In the genomic region with DNA sequence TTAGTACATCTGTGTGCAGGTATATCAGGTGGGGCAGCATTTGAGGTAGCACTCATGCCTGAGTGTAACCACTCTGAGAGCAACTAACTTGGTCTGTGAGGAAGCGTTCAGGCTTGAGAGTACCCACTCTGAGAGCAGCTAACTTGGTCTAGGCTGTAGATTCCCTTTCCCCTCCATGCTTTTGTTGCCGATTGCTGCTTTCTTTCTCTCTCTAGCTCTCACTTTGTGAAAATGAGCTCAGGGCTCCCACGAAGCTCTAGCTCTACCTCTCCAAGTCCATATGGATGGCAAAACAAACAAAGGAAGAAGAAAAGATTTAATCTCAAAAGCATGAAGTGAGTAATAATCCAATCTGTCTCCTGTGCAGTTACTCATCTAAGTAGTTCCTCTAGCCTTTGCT, we compare ENCODE assay signal across 9 mouse cellular contexts.
DNase-seq lines count a peak whose midpoint lies in the region; ATAC-seq and TF ChIP-seq lines count a peak whose summit lies in the region.
"Had no signal": no experiment of that assay in that cellular context is flagged by ENCODE, and none has a peak within 500 bp of the region (broad histone marks: within the 10 kb centered on the region; RNA-seq: fewer than 3 reads in every experiment).

No protein-coding gene starts in this region.

- no peaks in the 10 kb centered on the region for H3K9me3 ChIP-seq in lung, embryonic 14.5 days (ENCODE audit: low read depth, low read length)
- H3K9me3 ChIP-seq in forebrain, embryonic 10.5 days: no peaks in the 10 kb centered on the region
- H3K9me3 ChIP-seq: midbrain, embryonic 12.5 days had no signal

- H3K4me2 ChIP-seq in lung, embryonic 14.5 days: 0 out of 2 replicates have a peak overlapping the region, but pooled peaks have one; percentile 3
- H3K4me2 ChIP-seq: midbrain, embryonic 12.5 days had no signal

- no peak for TF ChIP-seq EP300 in heart, adult 2 months (IDR thresholded peaks at IDR 0.05; ENCODE audit: insufficient read depth, low read depth, low read length)

- intact Hi-C loops in heart, adult 2 months (cut with DNase I): no loop called here

- DNase-seq in heart, adult 2 months: no peak
- DNase-seq in heart, adult 8-10 months (ENCODE audit: low spot score): no peak
- DNase-seq in lung, embryonic 14.5 days: no peak
- DNase-seq in lung, adult 2 months: no peak
- DNase-seq in forebrain, embryonic 10.5 days (ENCODE audit: extremely low spot score, low spot score): no peak
- DNase-seq in cerebellum, adult 18-20 months: no peak
- no peak for DNase-seq in cerebellum, postnatal 25 days

- no peaks in the 10 kb centered on the region for H3K27me3 ChIP-seq in heart, adult 2 months (ENCODE audit: control insufficient read depth, insufficient read depth, low read length)
- H3K27me3 ChIP-seq in lung, embryonic 14.5 days (ENCODE audit: insufficient read depth, low read length): no peaks in the 10 kb centered on the region
- no peaks in the 10 kb centered on the region for H3K27me3 ChIP-seq in forebrain, embryonic 10.5 days (ENCODE audit: poor library complexity, severe bottlenecking)
- H3K27me3 ChIP-seq: midbrain, embryonic 12.5 days had no signal

- H3K27ac ChIP-seq in heart, adult 2 months: peak overlapping the region; percentile 24; the same call in 1 of the 2 replicates
- H3K27ac ChIP-seq in lung, embryonic 14.5 days (ENCODE audit: low read depth): no peak overlapping the region
- no peak overlapping the region for H3K27ac ChIP-seq in forebrain, embryonic 10.5 days
- no peak overlapping the region for H3K27ac ChIP-seq in macrophage
- H3K27ac ChIP-seq: midbrain, embryonic 12.5 days had no signal

- WGBS in heart, adult 2 months: 55% methylated on average over 3 of the region's 3 CpGs
- WGBS in lung, embryonic 14.5 days: 49% methylated on average over 3 of the region's 3 CpGs
- WGBS in lung, adult 2 months: 33% methylated on average over 3 of the region's 3 CpGs
- WGBS in forebrain, embryonic 10.5 days: 44% methylated on average over 3 of the region's 3 CpGs
- 48% methylated on average over 3 of the region's 3 CpGs for WGBS in macrophage (ENCODE audit: missing documents)

- peaks cover 15% of the 10 kb centered on the region for H3K36me3 ChIP-seq in heart, adult 2 months (ENCODE audit: control insufficient read depth, insufficient read depth, low read length)
- no peaks in the 10 kb centered on the region for H3K36me3 ChIP-seq in lung, embryonic 14.5 days (ENCODE audit: insufficient read depth)
- no peaks in the 10 kb centered on the region for H3K36me3 ChIP-seq in forebrain, embryonic 10.5 days (replicated peaks)
- H3K36me3 ChIP-seq in macrophage (ENCODE audit: inconsistent target): no peaks in the 10 kb centered on the region
- H3K36me3 ChIP-seq: midbrain, embryonic 12.5 days had no signal

- TF ChIP-seq CTCF in heart, adult 2 months (IDR thresholded peaks at IDR 0.05): no peak
- TF ChIP-seq CTCF in lung, embryonic 14.5 days (IDR thresholded peaks at IDR 0.05; ENCODE audit: low read depth): no peak
- no peak for TF ChIP-seq CTCF in lung, adult 2 months (IDR thresholded peaks at IDR 0.05; ENCODE audit: insufficient read depth, low read length)

- TF ChIP-seq POLR2A in heart, adult 2 months (IDR thresholded peaks at IDR 0.05; ENCODE audit: insufficient read depth, low read depth, low read length): no peak
- TF ChIP-seq POLR2A in lung, adult 2 months (IDR thresholded peaks at IDR 0.05; ENCODE audit: borderline replicate concordance, extremely low read depth, low read depth, low read length): no peak

- peak overlapping the region; percentile 27 for H3K4me3 ChIP-seq in heart, adult 2 months
- no peak overlapping the region for H3K4me3 ChIP-seq in lung, embryonic 14.5 days (ENCODE audit: low read depth, low read length)
- H3K4me3 ChIP-seq in lung, adult 2 months (replicated peaks; ENCODE audit: extremely low read depth, low read depth, low read length): no peak overlapping the region
- H3K4me3 ChIP-seq in forebrain, embryonic 10.5 days: peak overlapping the region; percentile 23; the same call in 1 of the 2 replicates
- H3K4me3 ChIP-seq in macrophage (ENCODE audit: inconsistent target): peak overlapping the region; percentile 4; the same call in 1 of the 2 replicates
- H3K4me3 ChIP-seq: midbrain, embryonic 12.5 days had no signal

- no peak overlapping the region for H3K9ac ChIP-seq in heart, adult 2 months (ENCODE audit: low read depth, low read length)
- H3K9ac ChIP-seq in lung, embryonic 14.5 days: no peak overlapping the region
- H3K9ac ChIP-seq: midbrain, embryonic 12.5 days had no signal

- ATAC-seq in lung, embryonic 14.5 days (ENCODE audit: insufficient read depth): no peak

- no peaks in the 10 kb centered on the region; the same call in 1 of the 2 replicates for H3K4me1 ChIP-seq in heart, adult 2 months (ENCODE audit: control insufficient read depth, insufficient read depth, low read length)
- H3K4me1 ChIP-seq in lung, embryonic 14.5 days (ENCODE audit: insufficient read depth): no peaks in the 10 kb centered on the region
- H3K4me1 ChIP-seq in lung, adult 2 months (ENCODE audit: control insufficient read depth, insufficient read depth, low read length): no peaks in the 10 kb centered on the region
- H3K4me1 ChIP-seq in forebrain, embryonic 10.5 days: 0 out of 2 replicates have a peak, but pooled peaks cover 3% of the 10 kb centered on the region
- H3K4me1 ChIP-seq: midbrain, embryonic 12.5 days had no signal

- peaks cover 6% of the 10 kb centered on the region; the same call in 1 of the 2 replicates for H3K79me2 ChIP-seq in heart, adult 2 months (replicated peaks; ENCODE audit: control insufficient read depth, insufficient read depth, low read length)
- H3K79me2 ChIP-seq in macrophage (ENCODE audit: inconsistent target): no peaks in the 10 kb centered on the region

Comparison
In these comparisons a context has a peak if more than half of its experiments do, and no peak if none do; other contexts are left out.
1. H3K4me3 ChIP-seq: peak in heart, adult 2 months (single experiment), forebrain, embryonic 10.5 days (single experiment) and macrophage (single experiment); none in lung, embryonic 14.5 days (single experiment) and lung, adult 2 months (single experiment).